Mouse (Mus musculus) forebrain, postnatal 0 days (tissue): ENCODE data around the gene Fcer1g. TPM values are rescaled to one million over a fixed set of nuclear protein-coding genes. Genes with fewer than 3 reads are reported as not detected.

Experiments used
- ATAC-seq: fragments of 200-750 bp; cut with Nextera tagmentation; 2 replicates; pipeline ENCODE4 v1.8.0; 2017; ENCODE audit warnings: mild to moderate bottlenecking, moderate library complexity
- DNase-seq: peaks from one replicate; pipeline ENCODE4 v3.0.0-alpha.2; 2015
- H3K27ac ChIP-seq: fragments of 300-500 bp; sonication (generic); 2 replicates; pipeline ENCODE4 v1.5.1; 2014; ENCODE audit warnings: low read depth, mild to moderate bottlenecking, antibody characterized with exemption, low read length, moderate library complexity, mixed read lengths
- H3K27me3 ChIP-seq: fragments of 300-500 bp; sonication (generic); 2 replicates; pipeline ENCODE4 v1.6.1; 2014; ENCODE audit warnings: mild to moderate bottlenecking, low read length, mixed read lengths; ENCODE audit not compliant: insufficient read depth
- H3K36me3 ChIP-seq: fragments of 300-500 bp; sonication (generic); 2 replicates; pipeline ENCODE4 v1.6.1; 2014; ENCODE audit warnings: mild to moderate bottlenecking, moderate library complexity; ENCODE audit not compliant: insufficient read depth
- H3K4me1 ChIP-seq: fragments of 300-500 bp; sonication (generic); 2 replicates; pipeline ENCODE4 v1.6.1; 2014; ENCODE audit warnings: antibody characterized with exemption; ENCODE audit not compliant: insufficient read depth
- H3K4me2 ChIP-seq: fragments of 300-500 bp; sonication (generic); 2 replicates; pipeline ENCODE4 v1.6.1; 2014; ENCODE audit warnings: low read depth, mild to moderate bottlenecking, moderate library complexity
- H3K4me3 ChIP-seq: fragments of 300-500 bp; sonication (generic); 2 replicates; pipeline ENCODE4 v1.5.1; 2014; ENCODE audit warnings: low read depth, low read length, mixed read lengths
- H3K9ac ChIP-seq: fragments of 300-500 bp; sonication (generic); 2 replicates; pipeline ENCODE4 v1.6.1; 2014; ENCODE audit warnings: mild to moderate bottlenecking
- H3K9me3 ChIP-seq: fragments of 300-500 bp; sonication (generic); 2 replicates; pipeline ENCODE4 v1.6.1; 2016; ENCODE audit warnings: low read length
- CTCF ChIP-seq: sonication (generic); IDR thresholded peaks from 2 replicates; pipeline ENCODE4 v1.5.1; 2016; ENCODE audit warnings: antibody characterized with exemption, control low read depth, low read depth
- whole genome bisulfite sequencing: fragments of 180-500 bp; shearing (Covaris S2); extraction: QIAGEN DNeasy Blood & Tissue Kit; methylation state at CpG from one replicate; pipeline ENCODE4 v1.1.7; 2014; 5-methylcytosine and 5-hydroxymethylcytosine counted together
- polyA plus RNA-seq: library from polyadenylated mRNA; unstranded; fragments of >200 nt; fragmentation: Nextera tagmentation; extraction: Ambion mirVana; gene quantifications from 2 replicates; pipeline ENCODE4 v1.2.1, GENCODE M21; 2015
- total RNA-seq: library from RNA; depleted of rRNA; stranded (reverse); fragments of >200 nt; gene quantifications from 2 replicates; pipeline ENCODE4 v1.2.3, GENCODE M21; 2014

Gene Fcer1g
- total and polyA plus RNA-seq, 2 experiments from 2014 or later, result 11.2 to 33.2 TPM

GRCm38 (mm10) chr1:171256937-171257548 is 22.9 kb upstream of the Fcer1g start:
- 70% methylated on average over 15 of the region's 15 CpGs for WGBS
- ATAC-seq, result peak; percentile 63

GRCm38 (mm10) chr1:171256095-171256818 is 22.1 kb upstream of the Fcer1g start:
- H3K9ac ChIP-seq, result no peak overlapping the region
- WGBS, result 90% methylated on average over 24 of the region's 24 CpGs
- no peak for TF ChIP-seq CTCF

More at GRCm38 (mm10) chr1:171256937-171257548, 22.9 kb upstream of the Fcer1g start:
- Histone ChIP-seq H3K9me3 (no peaks in the 10 kb centered on the region), H3K9ac (no peak overlapping the region), H3K36me3 (0 out of 2 replicates have a peak, but pooled peaks cover 6% of the 10 kb centered on the region), H3K4me3 (no peak overlapping the region), H3K27me3 (no peaks in the 10 kb centered on the region), H3K4me1 (0 out of 2 replicates have a peak, but pooled peaks cover 6% of the 10 kb centered on the region), H3K27ac (no peak overlapping the region), H3K4me2 (no peak overlapping the region)
- peak; percentile 80 for DNase-seq
- TF ChIP-seq CTCF, result peak; percentile 83

GRCm38 (mm10) chr1:171252415-171252814 is 18.2 kb upstream of the Fcer1g start:
- no peaks in the 10 kb centered on the region for H3K27me3 ChIP-seq
- TF ChIP-seq CTCF, result no peak
- no peak overlapping the region for H3K4me3 ChIP-seq
- no peak for DNase-seq
- no peak for ATAC-seq
- no peak overlapping the region for H3K9ac ChIP-seq
- H3K4me1 ChIP-seq, result peaks cover 15% of the 10 kb centered on the region; the same call in 1 of the 2 replicates
- no peak overlapping the region for H3K27ac ChIP-seq
- no peaks in the 10 kb centered on the region for H3K36me3 ChIP-seq
- H3K9me3 ChIP-seq, result no peaks in the 10 kb centered on the region
- H3K4me2 ChIP-seq, result peak overlapping the region; percentile 53; the same call in 1 of the 2 replicates
- 52% methylated on average over 17 of the region's 17 CpGs for WGBS

More at GRCm38 (mm10) chr1:171256095-171256818, 22.1 kb upstream of the Fcer1g start:
- Histone ChIP-seq H3K27ac (no peak overlapping the region), H3K36me3 (0 out of 2 replicates have a peak, but pooled peaks cover 6% of the 10 kb centered on the region), H3K27me3 (no peaks in the 10 kb centered on the region), H3K9me3 (no peaks in the 10 kb centered on the region), H3K4me1 (0 out of 2 replicates have a peak, but pooled peaks cover 6% of the 10 kb centered on the region), H3K4me2 (no peak overlapping the region), H3K4me3 (no peak overlapping the region)
- no peak for DNase-seq
- ATAC-seq, result no peak

GRCm38 (mm10) chr1:171251594-171252324 is 17.6 kb upstream of the Fcer1g start:
- H3K27ac ChIP-seq, result no peak overlapping the region
- H3K9me3 ChIP-seq, result no peaks in the 10 kb centered on the region
- ATAC-seq (no peak), DNase-seq (no peak)
- H3K4me2 ChIP-seq, result peak overlapping the region; percentile 53
- no peak overlapping the region; the same call in 1 of the 2 replicates for H3K9ac ChIP-seq
- H3K4me1 ChIP-seq, result peaks cover 15% of the 10 kb centered on the region; the same call in 1 of the 2 replicates
- H3K4me3 ChIP-seq, result peak overlapping the region; percentile 25
- H3K36me3 ChIP-seq, result no peaks in the 10 kb centered on the region
- TF ChIP-seq CTCF, result no peak
- 11% methylated on average over 13 of the region's 13 CpGs for WGBS
- no peaks in the 10 kb centered on the region for H3K27me3 ChIP-seq

GRCm38 (mm10) chr1:171250680-171251593 is 16.8 kb upstream of the Fcer1g start, which contains the start of gene Ndufs2:
Gene Ndufs2, minus strand, starts transcription at chr1:171251388.
- H3K36me3 ChIP-seq, result no peaks in the 10 kb centered on the region
- peak within 1 kb of the TSS; percentile 53 for H3K4me2 ChIP-seq
- ATAC-seq (peak; percentile 16; the same call in 1 of the 2 replicates), DNase-seq (peak; percentile 68)
- no peaks in the 10 kb centered on the region for H3K9me3 ChIP-seq
- 13% methylated on average over 26 of the region's 26 CpGs for WGBS
- no peaks in the 10 kb centered on the region for H3K27me3 ChIP-seq
- peak within 1 kb of the TSS; percentile 43 for H3K9ac ChIP-seq
- peak within 1 kb of the TSS; percentile 25 for H3K4me3 ChIP-seq
- H3K4me1 ChIP-seq, result peaks cover 15% of the 10 kb centered on the region; the same call in 1 of the 2 replicates
- TF ChIP-seq CTCF, result no peak
- peak within 1 kb of the TSS; percentile 47; the same call in 1 of the 2 replicates for H3K27ac ChIP-seq
